Mouse (Mus musculus) brain, embryonic 14.5 days (tissue): ENCODE data around the gene Pianp.

Experiments
- CTCF ChIP-seq: fragments of 200-500 bp; IDR thresholded peaks from 2 replicates; pipeline ENCODE4 v1.5.1; 2012; ENCODE audit warnings: inconsistent platforms, mild to moderate bottlenecking, moderate library complexity, borderline replicate concordance; ENCODE audit not compliant: insufficient read depth, insufficient read length; ENCODE audit errors: extremely low read depth
- POLR2A ChIP-seq: fragments of 200-500 bp; IDR thresholded peaks from 2 replicates; pipeline ENCODE4 v1.6.1; 2012; ENCODE audit warnings: mild to moderate bottlenecking, inconsistent platforms, borderline replicate concordance; ENCODE audit not compliant: poor library complexity, insufficient read depth, insufficient read length, severe bottlenecking; ENCODE audit errors: extremely low read depth

GRCm38 (mm10) chr6:124961021-124961420 lies 35.5 kb upstream of the Pianp start:
- TF ChIP-seq CTCF (no peak), POLR2A (no peak)
